Mouse (Mus musculus) retina, postnatal 1 day (tissue): ENCODE measurements at regions not wholly inside any gene's neighbourhood (a gene's known extent, or its start where the extent isn't known, plus 50 kb on each side); places are given as distances from the start of the nearest gene placed in this dataset.

Experiments
- DNase-seq: peaks from one replicate; pipeline ENCODE4 v3.0.0-alpha.2; 2012

- no peak for DNase-seq
These were observed 192.9 kb upstream of the Usp24 start for GRCm38 (mm10) chr4:106123038-106123654.

GRCm38 (mm10) chr4:106127199-106127598 is 188.8 kb upstream of the Usp24 start:
- DNase-seq: peak; percentile 8

GRCm38 (mm10) chr4:106127641-106128040 is 188.4 kb upstream of the Usp24 start:
- peak; percentile 69 for DNase-seq

GRCm38 (mm10) chr4:106129327-106129726 is 186.7 kb upstream of the Usp24 start:
- no peak for DNase-seq

GRCm38 (mm10) chr4:106129803-106130202 is 186.2 kb upstream of the Usp24 start:
- no peak for DNase-seq

GRCm38 (mm10) chr4:106133746-106134730 is 182.0 kb upstream of the Usp24 start:
- no peak for DNase-seq

GRCm38 (mm10) chr4:106142741-106143140 is 173.3 kb upstream of the Usp24 start:
- no peak for DNase-seq

- DNase-seq: no peak
These were observed 171.5 kb upstream of the Usp24 start for GRCm38 (mm10) chr4:106144351-106145116.

DNA sequence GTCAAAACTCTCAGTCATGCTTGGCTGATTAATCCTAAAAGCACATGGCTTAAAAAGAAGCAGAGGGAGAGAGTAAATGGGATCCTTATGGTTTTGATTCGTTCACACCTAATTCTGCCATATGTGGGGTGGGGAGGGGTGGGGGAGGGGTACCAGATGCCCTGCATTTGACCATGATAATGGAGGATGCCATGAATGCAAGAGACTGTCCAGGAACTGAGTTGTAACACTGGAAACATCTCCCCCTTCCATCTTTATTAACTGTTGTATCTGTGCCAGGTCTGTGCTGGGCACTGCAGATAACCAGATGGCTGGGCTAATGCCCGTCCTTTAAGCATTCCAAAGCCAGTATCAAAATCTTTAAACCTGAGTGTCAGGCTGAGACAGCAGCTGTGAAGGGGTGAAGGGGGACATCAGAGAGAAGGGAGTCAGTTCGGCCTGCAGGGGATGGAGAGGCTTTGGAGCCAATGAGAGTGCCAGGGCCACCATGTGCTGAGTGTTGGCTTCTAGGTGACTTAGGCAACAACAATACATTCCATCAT is 169.0 kb upstream of the Usp24 start:
- DNase-seq: no peak

DNA sequence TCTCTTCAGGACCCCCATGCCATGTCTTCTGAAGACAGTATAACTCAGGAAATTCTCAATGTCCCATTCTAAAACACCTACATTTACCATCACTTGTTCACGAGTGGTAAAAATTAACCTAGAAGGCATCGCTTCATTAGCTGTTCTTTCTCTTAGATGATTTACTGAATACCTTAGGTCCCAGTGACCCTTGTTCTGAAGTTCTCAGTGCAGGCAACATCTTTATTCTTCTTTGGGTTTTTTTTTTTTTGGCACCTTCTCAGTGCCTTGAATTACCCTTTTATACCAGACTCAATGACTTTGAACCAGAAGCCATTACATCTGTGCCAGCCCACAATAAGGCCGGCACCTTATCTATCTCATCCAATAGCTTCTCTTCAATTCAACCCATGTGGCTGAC is 167.1 kb upstream of the Usp24 start:
- no peak for DNase-seq

- no peak for DNase-seq
These were observed 166.5 kb upstream of the Usp24 start for GRCm38 (mm10) chr4:106149471-106150048.

- DNase-seq: peak; percentile 10
These were observed 165.2 kb upstream of the Usp24 start for GRCm38 (mm10) chr4:106150775-106151174.

GRCm38 (mm10) chr4:106157451-106158179 is 158.4 kb upstream of the Usp24 start:
- DNase-seq: no peak

GRCm38 (mm10) chr4:106161592-106161991 is 154.4 kb upstream of the Usp24 start:
- DNase-seq: peak; percentile 22

DNA sequence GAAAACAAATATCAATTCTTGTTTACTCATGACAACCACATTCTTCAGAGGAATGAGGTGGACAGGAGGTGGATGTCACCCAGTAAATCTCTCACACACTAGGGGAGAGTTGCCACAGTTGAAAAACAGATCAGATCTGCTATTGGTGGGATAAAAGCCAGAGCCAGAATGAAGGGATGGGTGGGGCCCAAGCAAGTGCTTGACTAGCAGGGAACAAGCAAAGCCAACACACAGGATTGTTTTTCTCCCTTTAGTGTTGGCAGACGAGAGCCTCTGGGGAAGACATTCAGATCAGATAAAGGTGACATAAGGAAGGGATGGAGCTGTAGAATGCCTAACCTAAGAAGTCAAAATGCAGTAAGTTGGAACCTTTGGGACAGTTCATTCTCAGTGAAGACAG is 153.5 kb upstream of the Usp24 start:
- no peak for DNase-seq

GRCm38 (mm10) chr4:106163220-106163619 is 152.8 kb upstream of the Usp24 start:
- DNase-seq: no peak

DNA sequence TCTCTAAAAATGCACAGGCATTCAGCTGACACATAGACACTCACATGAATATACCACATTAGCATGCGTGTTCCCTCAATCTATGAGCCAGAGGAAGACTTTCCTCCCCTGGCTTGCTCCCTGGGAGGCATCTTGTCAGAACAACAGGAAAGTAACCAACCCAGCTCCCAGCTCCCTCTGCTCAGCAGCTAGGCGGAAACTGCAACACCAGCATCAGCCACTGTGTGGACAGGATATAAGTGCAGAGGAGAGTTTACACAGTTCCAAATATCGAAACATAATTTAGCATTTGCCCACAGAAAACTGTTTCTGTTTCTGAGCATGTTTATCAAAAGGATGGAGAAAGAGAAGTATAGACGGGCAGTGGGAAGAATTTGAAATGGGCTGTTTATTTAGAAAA is 148.3 kb upstream of the Usp24 start:
- DNase-seq: no peak

- DNase-seq: no peak
These were observed 147.3 kb upstream of the Usp24 start for GRCm38 (mm10) chr4:106168741-106169140.

DNA sequence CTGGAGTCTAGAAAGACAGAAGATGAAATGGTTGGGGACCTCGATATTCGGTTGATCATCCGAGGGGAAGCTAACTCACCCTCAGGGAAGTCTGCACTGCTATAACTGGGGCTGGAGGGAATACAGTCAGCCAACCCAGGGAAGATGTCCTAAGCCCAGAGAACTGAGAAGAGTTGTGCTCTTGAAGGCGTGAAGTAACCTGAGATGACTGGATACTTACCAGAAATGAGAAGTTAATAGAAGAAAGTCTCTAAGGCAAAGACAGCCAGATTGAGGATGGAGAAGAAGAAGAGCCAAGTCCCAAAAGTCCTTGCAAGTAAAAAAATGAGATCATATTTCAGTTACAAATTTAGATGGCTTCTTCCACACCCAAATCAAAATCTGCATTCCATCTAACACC is 146.5 kb upstream of the Usp24 start:
- DNase-seq: no peak

DNA sequence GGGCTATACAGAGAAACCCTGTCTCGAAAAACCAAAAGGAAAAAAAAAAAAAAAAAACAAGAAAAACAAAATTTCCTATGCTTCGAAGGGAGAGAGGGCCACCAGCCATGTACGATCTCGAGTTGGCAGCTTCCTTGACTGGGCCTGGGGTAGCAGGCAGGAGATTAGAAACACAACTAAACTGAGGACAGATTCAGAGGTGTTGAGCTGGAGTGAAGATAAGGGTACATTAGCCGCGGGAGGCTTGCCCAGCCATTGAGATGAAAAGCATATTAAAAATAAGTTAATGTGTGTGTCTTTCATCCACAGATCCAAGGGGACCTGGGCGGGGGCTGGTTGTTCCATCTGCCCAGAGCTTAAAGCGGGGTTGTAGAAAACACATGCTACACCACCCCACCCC is 145.3 kb upstream of the Usp24 start:
- DNase-seq: no peak

DNA sequence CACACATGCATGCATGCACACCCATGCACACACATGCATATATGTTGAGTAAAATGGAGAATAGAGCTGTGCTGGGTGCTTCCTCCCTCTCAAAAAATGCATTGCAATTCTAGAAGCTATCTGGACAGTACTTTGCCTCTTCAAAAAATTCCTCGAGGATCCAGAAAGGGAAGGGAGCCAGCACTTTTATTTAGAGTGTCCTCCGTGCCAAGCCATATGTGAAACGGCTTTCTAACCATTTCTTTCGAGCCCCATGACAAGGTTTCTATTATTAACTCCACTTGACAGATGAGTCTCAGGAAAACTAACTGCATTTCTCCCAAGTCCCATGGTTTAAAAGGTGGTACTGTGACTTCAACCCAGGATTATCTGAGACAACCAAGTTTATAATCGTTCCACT is 140.7 kb upstream of the Usp24 start:
- no peak for DNase-seq
